Mouse (Mus musculus) neural tube, embryonic 14.5 days (tissue): ENCODE results near the gene Atp5g2. TPM values are rescaled to one million over a fixed set of nuclear protein-coding genes. Genes with fewer than 3 reads are reported as not detected.

ENCODE experiments used
- ATAC-seq: fragments of 200-750 bp; cut with Nextera tagmentation; 2 replicates; pipeline ENCODE4 v1.8.0; 2017; ENCODE audit warnings: low read depth, mild to moderate bottlenecking, moderate TSS enrichment, moderate library complexity
- H3K27ac ChIP-seq: fragments of 300-500 bp; sonication (generic); 2 replicates; pipeline ENCODE4 v1.5.1; 2014; ENCODE audit warnings: low read depth, mild to moderate bottlenecking, control low read depth, low read length, moderate library complexity, mixed read lengths
- H3K27me3 ChIP-seq: fragments of 300-500 bp; sonication (generic); 2 replicates; pipeline ENCODE4 v1.6.1; 2014; ENCODE audit warnings: low read length; ENCODE audit not compliant: control insufficient read depth, insufficient read depth
- H3K36me3 ChIP-seq: fragments of 300-500 bp; sonication (generic); 2 replicates; pipeline ENCODE4 v1.6.1; 2014; ENCODE audit warnings: low read length, mixed read lengths; ENCODE audit not compliant: control insufficient read depth, insufficient read depth
- H3K4me1 ChIP-seq: fragments of 300-500 bp; sonication (generic); 2 replicates; pipeline ENCODE4 v1.6.1; 2014; ENCODE audit warnings: low read length; ENCODE audit not compliant: control insufficient read depth, insufficient read depth
- H3K4me2 ChIP-seq: fragments of 300-500 bp; sonication (generic); 2 replicates; pipeline ENCODE4 v1.6.1; 2014; ENCODE audit warnings: mild to moderate bottlenecking, low read depth, low read length, control low read depth
- H3K4me3 ChIP-seq: fragments of 300-500 bp; sonication (generic); 2 replicates; pipeline ENCODE4 v1.5.1; 2014; ENCODE audit warnings: low read depth, low read length, control low read depth, mixed read lengths
- H3K9ac ChIP-seq: fragments of 300-500 bp; sonication (generic); replicated peaks from 2 replicates; pipeline ENCODE4 v1.6.1; 2014; ENCODE audit warnings: low read depth, mild to moderate bottlenecking, control low read depth, low read length, mixed read lengths
- H3K9me3 ChIP-seq: fragments of 300-500 bp; sonication (generic); 2 replicates; pipeline ENCODE4 v1.6.1; 2016; ENCODE audit warnings: low read length; ENCODE audit not compliant: control insufficient read depth
- WGBS: fragments of 180-500 bp; shearing (Covaris S2); extraction: QIAGEN DNeasy Blood & Tissue Kit; methylation state at CpG from one replicate; pipeline ENCODE4 v1.1.7; 2014; 5-methylcytosine and 5-hydroxymethylcytosine counted together
- polyA plus RNA-seq: library from polyadenylated mRNA; unstranded; fragments of >200 nt; fragmentation: Nextera tagmentation; extraction: Ambion mirVana; gene quantifications from 2 replicates; pipeline ENCODE4 v1.2.1, GENCODE M21; 2014

Gene Atp5g2
- 44.6 and 47.5 TPM in 2 replicates for polyA plus RNA-seq

DNA sequence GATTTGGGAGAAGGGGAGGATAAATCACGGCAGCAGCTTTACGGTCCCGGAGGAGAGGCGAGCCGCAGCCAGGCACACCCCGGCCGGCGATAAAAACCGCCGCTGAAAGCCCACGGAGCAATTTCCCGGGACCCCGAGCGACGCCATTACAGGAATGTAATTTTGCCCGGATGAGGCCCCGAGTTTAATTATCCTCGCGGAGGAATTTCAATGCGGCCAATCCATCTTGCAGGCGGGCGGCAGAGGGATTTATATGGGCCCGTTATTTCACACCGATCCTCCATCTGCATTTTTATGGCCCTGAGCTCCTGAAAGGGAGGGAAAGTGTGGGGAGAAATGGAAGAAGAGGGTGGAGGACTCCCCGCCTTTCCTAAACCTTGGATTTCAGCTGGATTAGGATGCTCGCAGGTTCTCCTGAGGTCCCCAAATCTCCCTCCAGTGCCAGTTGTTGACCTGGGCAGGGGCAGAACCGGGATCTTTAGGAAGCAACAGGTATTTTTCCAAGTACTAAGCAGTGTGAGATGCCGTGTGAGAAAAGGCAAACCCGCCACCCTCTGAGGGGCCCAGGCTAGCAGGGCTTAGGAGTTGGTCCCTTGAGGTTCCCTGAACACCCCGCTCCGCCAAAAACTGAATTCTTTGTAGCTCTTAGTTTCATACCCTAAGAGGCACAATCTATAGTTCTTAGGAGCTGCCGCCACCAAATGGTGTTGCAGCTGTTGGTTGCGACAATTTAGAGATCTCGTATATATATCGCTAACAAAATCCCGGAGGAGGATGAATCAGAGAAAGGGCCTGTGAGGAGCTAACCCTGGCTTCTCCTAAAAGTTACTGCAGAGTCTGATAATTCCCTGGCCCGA is at the start of gene Atp5g2:
TSS of gene Atp5g2 (minus strand) at position 138 of the 857 bp plus-strand sequence.
- under 1% methylated on average over 37 of the region's 37 CpGs for WGBS

GRCm38 (mm10) chr15:102721016-102721898 is 49.1 kb upstream of the Atp5g2 start:
- ATAC-seq = no peak
- no peak overlapping the region for H3K27ac ChIP-seq
- H3K36me3 ChIP-seq = peaks cover 10% of the 10 kb centered on the region; the same call in 1 of the 2 replicates

More for the DNA sequence above, at the start of gene Atp5g2:
- Histone ChIP-seq H3K36me3 (0 out of 2 replicates have a peak, but pooled peaks cover under 1% of the 10 kb centered on the region), H3K4me2 (peak within 1 kb of the TSS; percentile 71), H3K9ac (peak within 1 kb of the TSS; percentile 74), H3K27me3 (no peaks in the 10 kb centered on the region), H3K4me1 (peaks cover 21% of the 10 kb centered on the region), H3K9me3 (no peaks in the 10 kb centered on the region), H3K27ac (peak within 1 kb of the TSS; percentile 97), H3K4me3 (peak within 1 kb of the TSS; percentile 39)
- ATAC-seq = peak; percentile 47

GRCm38 (mm10) chr15:102716132-102716531 is 44.0 kb upstream of the Atp5g2 start:
- WGBS = 62% methylated on average over 12 of the region's 12 CpGs
- no peak for ATAC-seq
- Histone ChIP-seq H3K9ac (no peak overlapping the region), H3K9me3 (no peaks in the 10 kb centered on the region), H3K27ac (no peak overlapping the region), H3K4me2 (no peak overlapping the region), H3K4me1 (peaks cover 5% of the 10 kb centered on the region; the same call in 1 of the 2 replicates), H3K36me3 (peaks cover 30% of the 10 kb centered on the region), H3K27me3 (no peaks in the 10 kb centered on the region), H3K4me3 (no peak overlapping the region)

More at GRCm38 (mm10) chr15:102721016-102721898, 49.1 kb upstream of the Atp5g2 start:
- H3K4me3 ChIP-seq = peak overlapping the region; percentile 52
- H3K9me3 ChIP-seq = no peaks in the 10 kb centered on the region
- H3K9ac ChIP-seq = peak overlapping the region; percentile 48
- H3K4me1 ChIP-seq = peaks cover 8% of the 10 kb centered on the region; the same call in 1 of the 2 replicates
- peak overlapping the region; percentile 54 for H3K4me2 ChIP-seq
- no peaks in the 10 kb centered on the region for H3K27me3 ChIP-seq
- WGBS = 23% methylated on average over 14 of the region's 14 CpGs

GRCm38 (mm10) chr15:102707736-102708269 is 35.7 kb upstream of the Atp5g2 start:
- peak; percentile 28; the same call in 1 of the 2 replicates for ATAC-seq
- peaks cover 46% of the 10 kb centered on the region for H3K36me3 ChIP-seq

GRCm38 (mm10) chr15:102705923-102706503 is 33.9 kb upstream of the Atp5g2 start:
- Histone ChIP-seq H3K27ac (peak overlapping the region; percentile 40; the same call in 1 of the 2 replicates), H3K4me2 (no peak overlapping the region), H3K9me3 (no peaks in the 10 kb centered on the region), H3K4me3 (no peak overlapping the region), H3K36me3 (peaks cover 35% of the 10 kb centered on the region), H3K4me1 (peaks cover 21% of the 10 kb centered on the region), H3K27me3 (no peaks in the 10 kb centered on the region), H3K9ac (no peak overlapping the region)
- peak; percentile 60 for ATAC-seq
- 44% methylated on average over 7 of the region's 7 CpGs for WGBS

More at GRCm38 (mm10) chr15:102707736-102708269, 35.7 kb upstream of the Atp5g2 start:
- Histone ChIP-seq H3K27ac (peak overlapping the region; percentile 18; the same call in 1 of the 2 replicates), H3K4me3 (no peak overlapping the region), H3K27me3 (no peaks in the 10 kb centered on the region), H3K4me2 (no peak overlapping the region), H3K9me3 (no peaks in the 10 kb centered on the region), H3K9ac (no peak overlapping the region), H3K4me1 (peaks cover 21% of the 10 kb centered on the region)
- WGBS = 38% methylated on average over 6 of the region's 6 CpGs

GRCm38 (mm10) chr15:102705226-102705894 is 33.2 kb upstream of the Atp5g2 start:
- no peaks in the 10 kb centered on the region for H3K27me3 ChIP-seq
- WGBS = 25% methylated on average over 9 of the region's 9 CpGs
- peaks cover 28% of the 10 kb centered on the region for H3K36me3 ChIP-seq
- no peaks in the 10 kb centered on the region for H3K9me3 ChIP-seq
- ATAC-seq = peak; percentile 60
- no peak overlapping the region for H3K9ac ChIP-seq
- peaks cover 21% of the 10 kb centered on the region for H3K4me1 ChIP-seq
- H3K4me2 ChIP-seq = no peak overlapping the region
- no peak overlapping the region for H3K4me3 ChIP-seq
- H3K27ac ChIP-seq = peak overlapping the region; percentile 60; the same call in 1 of the 2 replicates

DNA sequence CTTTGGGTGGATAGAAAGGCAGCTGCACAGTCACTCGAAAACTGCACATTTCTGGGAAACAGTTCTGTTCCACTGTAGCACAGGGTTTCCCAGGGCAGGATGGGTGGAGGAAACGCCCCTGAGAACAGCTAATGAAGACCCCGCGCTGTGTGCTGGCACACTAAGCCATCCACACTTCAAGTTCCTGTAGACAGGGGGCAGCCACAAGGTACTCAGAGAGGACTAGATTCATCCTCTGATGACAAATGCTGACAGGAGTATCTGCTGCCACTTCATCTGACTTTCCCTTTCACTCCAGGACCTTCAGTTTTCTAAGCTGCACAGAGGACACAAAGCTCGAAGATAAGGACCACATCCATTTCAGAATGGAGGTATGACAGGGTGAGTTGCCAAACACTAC is 32.7 kb upstream of the Atp5g2 start:
- 75% methylated on average over 5 of the region's 5 CpGs for WGBS
- no peaks in the 10 kb centered on the region for H3K27me3 ChIP-seq

DNA sequence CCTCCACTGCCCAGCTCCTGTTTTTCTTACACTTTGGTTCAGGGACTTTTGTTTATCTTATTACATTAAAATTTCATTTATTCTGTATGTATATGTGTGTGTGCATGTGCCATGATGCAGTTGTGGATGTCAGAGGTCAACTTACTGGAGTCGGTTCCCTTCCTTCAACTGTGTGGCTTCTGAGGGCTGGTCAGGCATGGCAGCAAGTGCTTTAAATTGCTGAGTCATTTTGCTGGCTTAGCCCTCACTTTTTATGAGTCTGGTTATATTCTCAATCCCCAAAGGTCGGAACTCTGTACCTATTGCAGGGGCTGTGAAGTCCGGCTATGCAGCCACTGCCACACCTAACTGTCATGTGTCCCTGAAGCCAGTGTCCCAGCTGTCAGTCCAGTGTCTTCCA is 30.8 kb upstream of the Atp5g2 start:
- H3K27ac ChIP-seq = no peak overlapping the region
- H3K9ac ChIP-seq = no peak overlapping the region
- peaks cover 20% of the 10 kb centered on the region for H3K4me1 ChIP-seq
- WGBS = 88% methylated on average over 3 of the region's 3 CpGs
- peaks cover 2% of the 10 kb centered on the region; the same call in 1 of the 2 replicates for H3K27me3 ChIP-seq
- ATAC-seq = no peak
- no peak overlapping the region for H3K4me2 ChIP-seq
- H3K9me3 ChIP-seq = no peaks in the 10 kb centered on the region
- no peak overlapping the region for H3K4me3 ChIP-seq
- H3K36me3 ChIP-seq = peaks cover 8% of the 10 kb centered on the region; the same call in 1 of the 2 replicates

More for the DNA sequence above, 32.7 kb upstream of the Atp5g2 start:
- H3K9ac ChIP-seq = no peak overlapping the region
- H3K27ac ChIP-seq = peak overlapping the region; percentile 60; the same call in 1 of the 2 replicates
- no peak for ATAC-seq
- no peaks in the 10 kb centered on the region for H3K9me3 ChIP-seq
- H3K4me2 ChIP-seq = no peak overlapping the region
- H3K4me1 ChIP-seq = peaks cover 21% of the 10 kb centered on the region
- peaks cover 24% of the 10 kb centered on the region for H3K36me3 ChIP-seq
- H3K4me3 ChIP-seq = no peak overlapping the region
